Mouse (Mus musculus) C2C12 (cell line): ENCODE measurements at regions not wholly inside any gene's neighbourhood (a gene's known extent, or its start where the extent isn't known, plus 50 kb on each side); places are given as distances from the start of the nearest gene placed in this dataset.

Source experiments
- H3K27me3 ChIP-seq: one replicate; pipeline ENCODE4 v1.6.1; 2011; ENCODE audit not compliant: control insufficient read depth, insufficient read depth, insufficient read length
- H3K36me3 ChIP-seq: one replicate; pipeline ENCODE4 v1.6.1; 2011; ENCODE audit not compliant: control insufficient read depth, insufficient read depth
- H3K4me3 ChIP-seq: one replicate; pipeline ENCODE4 v1.5.1; 2011; ENCODE audit warnings: mild to moderate bottlenecking, control low read depth; ENCODE audit not compliant: poor library complexity, insufficient read depth, severe bottlenecking
- H3K79me2 ChIP-seq: one replicate; pipeline ENCODE4 v1.6.1; 2011; ENCODE audit not compliant: control insufficient read depth, insufficient read depth
- H3K79me3 ChIP-seq: one replicate; pipeline ENCODE4 v1.6.1; 2011; ENCODE audit warnings: low read depth, control low read depth
- H3ac ChIP-seq: one replicate; pipeline ENCODE3; 2011; ENCODE audit warnings: low read depth; ENCODE audit not compliant: control insufficient read depth, insufficient read length
- CEBPB ChIP-seq: IDR thresholded peaks from one replicate; pipeline ENCODE4 v1.6.1; 2011; ENCODE audit warnings: low read depth, mild to moderate bottlenecking, control low read depth, moderate library complexity
- CTCF ChIP-seq: IDR thresholded peaks from one replicate; pipeline ENCODE4 v1.5.1; 2011; ENCODE audit not compliant: control insufficient read depth, insufficient read depth, insufficient read length
- FOSL1 ChIP-seq: IDR thresholded peaks from one replicate; pipeline ENCODE4 v1.8.0; 2011; ENCODE audit warnings: mild to moderate bottlenecking, low read length; ENCODE audit not compliant: poor library complexity, insufficient read depth, severe bottlenecking
- MAX ChIP-seq: IDR thresholded peaks from one replicate; pipeline ENCODE4 v1.6.1; 2011; ENCODE audit warnings: mild to moderate bottlenecking, control low read depth
- MYOD1 ChIP-seq: IDR thresholded peaks from one replicate; pipeline ENCODE4 v1.6.1; 2011; ENCODE audit warnings: low read depth; ENCODE audit not compliant: control insufficient read depth, insufficient read length
- MYOG ChIP-seq: IDR thresholded peaks from one replicate; pipeline ENCODE4 v1.6.1; 2011; ENCODE audit not compliant: control insufficient read depth, insufficient read length; ENCODE audit errors: extremely low read depth
- USF1 ChIP-seq: IDR thresholded peaks from one replicate; pipeline ENCODE4 v1.6.1; 2011; ENCODE audit warnings: low read depth, mild to moderate bottlenecking, control low read depth, moderate library complexity

- TF ChIP-seq USF1 (no peak), FOSL1 (no peak), MYOD1 (no peak), MAX (no peak), CEBPB (no peak), MYOG (no peak)
- H3K79me3 ChIP-seq = no peaks in the 10 kb centered on the region
- no peaks in the 10 kb centered on the region for H3K36me3 ChIP-seq
- no peaks in the 10 kb centered on the region for H3K27me3 ChIP-seq
- no peaks in the 10 kb centered on the region for H3K79me2 ChIP-seq
- H3K4me3 ChIP-seq = no peak overlapping the region
- H3ac ChIP-seq = no peak overlapping the region
Observed at GRCm38 (mm10) chr2:148107607-148108115, 60.9 kb upstream of the Foxa2 start.

- H3K79me3 ChIP-seq = no peaks in the 10 kb centered on the region
- H3K4me3 ChIP-seq = no peak overlapping the region
- TF ChIP-seq CTCF (peak; percentile 18), USF1 (no peak)
- H3ac ChIP-seq = no peak overlapping the region
- H3K79me2 ChIP-seq = no peaks in the 10 kb centered on the region
- H3K27me3 ChIP-seq = no peaks in the 10 kb centered on the region
- no peaks in the 10 kb centered on the region for H3K36me3 ChIP-seq
Observed at GRCm38 (mm10) chr2:148110149-148110548, 63.4 kb upstream of the Foxa2 start.

- Histone ChIP-seq H3K27me3 (no peaks in the 10 kb centered on the region), H3K79me2 (no peaks in the 10 kb centered on the region), H3K4me3 (no peak overlapping the region), H3K36me3 (no peaks in the 10 kb centered on the region), H3K79me3 (no peaks in the 10 kb centered on the region), H3ac (no peak overlapping the region)
- TF ChIP-seq CTCF (peak; percentile 35), USF1 (no peak)
Observed at GRCm38 (mm10) chr2:148111889-148112288, 65.1 kb upstream of the Foxa2 start.

DNA sequence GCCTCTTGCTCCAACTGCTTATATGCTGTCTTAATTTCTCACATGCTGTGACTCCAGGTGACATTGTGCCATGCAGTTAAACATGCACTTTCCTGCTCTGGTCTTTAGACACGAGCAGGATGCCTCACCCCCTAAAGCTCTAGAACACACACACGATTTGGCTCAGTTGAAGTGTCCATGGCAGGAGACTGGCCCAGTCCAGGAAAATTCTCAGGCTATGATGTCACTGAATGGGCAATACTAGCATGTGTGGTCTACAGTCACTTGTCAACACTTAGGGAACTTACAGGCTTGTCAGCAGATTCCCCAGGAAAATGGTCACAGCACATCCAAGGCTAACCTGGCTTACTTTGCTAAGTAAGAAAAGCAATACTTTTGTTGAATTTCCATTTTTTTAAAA, 66.4 kb upstream of the Foxa2 start:
- no peaks in the 10 kb centered on the region for H3K36me3 ChIP-seq
- no peaks in the 10 kb centered on the region for H3K79me2 ChIP-seq
- H3K27me3 ChIP-seq = no peaks in the 10 kb centered on the region
- H3K4me3 ChIP-seq = no peak overlapping the region
- H3K79me3 ChIP-seq = no peaks in the 10 kb centered on the region
- no peak overlapping the region for H3ac ChIP-seq
- no peak for TF ChIP-seq MYOD1
- no peak for TF ChIP-seq MYOG
- no peak for TF ChIP-seq USF1
- no peak for TF ChIP-seq CTCF
- TF ChIP-seq CEBPB = no peak
- TF ChIP-seq MAX = no peak
- TF ChIP-seq FOSL1 = no peak

DNA sequence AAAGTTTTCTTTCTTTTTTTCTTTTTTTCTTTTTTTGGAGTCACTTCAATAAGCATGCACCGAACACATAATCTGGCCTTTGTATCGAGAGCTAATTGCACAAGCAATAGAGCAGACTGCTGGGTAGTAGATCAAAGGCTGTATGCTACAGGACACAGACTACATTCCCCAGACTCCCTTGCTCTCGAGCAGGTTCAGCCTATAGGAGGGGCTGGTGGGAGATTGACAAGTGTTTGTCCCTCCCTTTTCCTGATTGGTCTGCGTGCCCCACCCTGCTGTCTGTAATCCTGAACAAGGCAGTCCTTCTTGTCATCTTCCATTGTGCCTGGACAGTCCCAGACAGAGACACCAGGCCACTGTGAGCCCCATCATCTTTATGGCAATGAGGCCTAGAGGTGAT, 67.8 kb upstream of the Foxa2 start:
- Histone ChIP-seq H3K79me3 (no peaks in the 10 kb centered on the region), H3K36me3 (no peaks in the 10 kb centered on the region), H3K27me3 (no peaks in the 10 kb centered on the region), H3ac (no peak overlapping the region), H3K4me3 (no peak overlapping the region), H3K79me2 (no peaks in the 10 kb centered on the region)
- TF ChIP-seq FOSL1 = no peak
- no peak for TF ChIP-seq CTCF
- TF ChIP-seq MAX = no peak
- no peak for TF ChIP-seq USF1
- no peak for TF ChIP-seq MYOD1
- no peak for TF ChIP-seq MYOG
- TF ChIP-seq CEBPB = no peak

DNA sequence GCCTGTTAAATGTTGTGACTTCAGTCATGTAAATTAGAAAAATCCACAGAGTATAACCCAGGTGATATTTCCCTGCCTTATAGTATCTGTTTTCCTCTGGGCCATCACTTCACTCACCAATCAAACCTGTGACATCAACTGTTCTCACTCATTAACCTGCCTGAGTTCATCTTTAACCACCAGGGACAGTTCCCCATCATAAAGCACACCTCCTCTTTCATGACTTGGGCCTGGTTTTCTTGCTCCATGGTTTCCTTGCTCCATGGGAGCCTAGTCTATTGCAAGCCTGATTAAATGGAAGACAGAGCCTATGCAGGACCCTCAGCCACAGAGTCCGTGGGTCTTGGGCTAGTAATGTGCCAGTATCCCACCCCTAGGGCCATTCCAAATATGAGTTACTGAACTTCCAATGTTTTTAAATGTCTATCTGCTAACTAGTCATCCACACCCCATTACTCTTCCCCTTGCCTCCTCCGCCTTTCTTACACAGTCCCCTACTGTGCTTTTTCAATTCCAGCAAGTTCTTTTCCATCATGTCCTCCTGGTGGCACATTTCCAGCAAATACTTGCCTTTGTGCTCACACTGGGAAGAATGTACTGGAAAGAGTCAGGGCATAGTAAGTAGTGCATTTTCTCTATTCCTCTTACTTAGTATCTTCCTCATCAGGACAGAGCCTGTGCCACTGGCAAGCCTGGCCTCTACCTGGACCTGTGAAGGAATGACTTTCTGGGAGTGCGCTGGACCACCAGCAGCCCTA, 69.4 kb upstream of the Foxa2 start:
- TF ChIP-seq CEBPB (no peak), USF1 (no peak), MYOD1 (no peak), MYOG (no peak), CTCF (no peak), FOSL1 (no peak), MAX (no peak)
- no peaks in the 10 kb centered on the region for H3K79me2 ChIP-seq
- no peak overlapping the region for H3ac ChIP-seq
- no peak overlapping the region for H3K4me3 ChIP-seq
- no peaks in the 10 kb centered on the region for H3K79me3 ChIP-seq
- no peaks in the 10 kb centered on the region for H3K27me3 ChIP-seq
- no peaks in the 10 kb centered on the region for H3K36me3 ChIP-seq
